Mouse (Mus musculus): ENCODE measurements at regions not wholly inside any gene's neighbourhood (a gene's known extent, or its start where the extent isn't known, plus 50 kb on each side); places are given as distances from the start of the nearest gene placed in this dataset.

GRCm38 (mm10) chr5:18177810-18178209, 182.3 kb downstream of the Gnai1 start:
- no peak for TF ChIP-seq MAFK (IDR thresholded peaks at IDR 0.05; ENCODE audit: insufficient read depth, low read depth, low read length)
- no peak for TF ChIP-seq HCFC1 (IDR thresholded peaks at IDR 0.05; ENCODE audit: borderline replicate concordance, insufficient read depth, low read length)
- TF ChIP-seq ZNF384 (IDR thresholded peaks at IDR 0.05; ENCODE audit: low read depth, low read length) = no peak
- no peak for TF ChIP-seq CHD2 (IDR thresholded peaks at IDR 0.05; ENCODE audit: low read depth, low read length)
